Mouse (Mus musculus) hindbrain, postnatal 0 days (tissue): ENCODE data around the gene Xrcc3. TPM values are rescaled to one million over a fixed set of nuclear protein-coding genes. Genes with fewer than 3 reads are reported as not detected.

Experiments
- ATAC-seq: fragments of 200-750 bp; cut with Nextera tagmentation; 2 replicates; pipeline ENCODE4 v1.8.0; 2017; ENCODE audit warnings: mild to moderate bottlenecking, moderate TSS enrichment, moderate library complexity
- DNase-seq: peaks from one replicate; pipeline ENCODE4 v3.0.0-alpha.2; 2015; ENCODE audit warnings: low spot score
- H3K27ac ChIP-seq: fragments of 300-500 bp; sonication (generic); 2 replicates; pipeline ENCODE4 v1.5.1; 2014; ENCODE audit warnings: mild to moderate bottlenecking
- H3K27me3 ChIP-seq: fragments of 300-500 bp; sonication (generic); 2 replicates; pipeline ENCODE4 v1.6.1; 2014; ENCODE audit warnings: low read length, mixed read lengths; ENCODE audit not compliant: insufficient read depth
- H3K36me3 ChIP-seq: fragments of 300-500 bp; sonication (generic); 2 replicates; pipeline ENCODE4 v1.6.1; 2014; ENCODE audit warnings: low read length, mixed read lengths; ENCODE audit not compliant: insufficient read depth
- H3K4me1 ChIP-seq: fragments of 300-500 bp; sonication (generic); 2 replicates; pipeline ENCODE4 v1.6.1; 2014; ENCODE audit warnings: antibody characterized with exemption, low read length, mixed read lengths; ENCODE audit not compliant: insufficient read depth
- H3K4me2 ChIP-seq: fragments of 300-500 bp; sonication (generic); 2 replicates; pipeline ENCODE4 v1.6.1; 2014; ENCODE audit warnings: low read depth, mild to moderate bottlenecking, low read length, moderate library complexity, mixed read lengths
- H3K4me3 ChIP-seq: fragments of 300-500 bp; sonication (generic); 2 replicates; pipeline ENCODE4 v1.5.1; 2014; ENCODE audit warnings: low read length
- H3K9ac ChIP-seq: fragments of 300-500 bp; sonication (generic); replicated peaks from 2 replicates; pipeline ENCODE4 v1.6.1; 2014; ENCODE audit warnings: mild to moderate bottlenecking, low read length, moderate library complexity, mixed read lengths
- H3K9me3 ChIP-seq: fragments of 300-500 bp; sonication (generic); 2 replicates; pipeline ENCODE4 v1.6.1; 2016; ENCODE audit warnings: low read length, mixed read lengths
- CTCF ChIP-seq: IDR thresholded peaks from 2 replicates; pipeline ENCODE4 v1.5.1; 2016; ENCODE audit warnings: antibody characterized with exemption, control low read depth, low read depth
- WGBS: fragments of 180-500 bp; shearing (Covaris S2); extraction: QIAGEN DNeasy Blood & Tissue Kit; methylation state at CpG from one replicate; pipeline ENCODE4 v1.1.7; 2014; 5-methylcytosine and 5-hydroxymethylcytosine counted together
- polyA plus RNA-seq: library from polyadenylated mRNA; unstranded; fragments of >200 nt; fragmentation: Nextera tagmentation; extraction: Ambion mirVana; gene quantifications from 2 replicates; pipeline ENCODE4 v1.2.1, GENCODE M21; 2015
- total RNA-seq: library from RNA; depleted of rRNA; stranded (reverse); fragments of >200 nt; gene quantifications from 2 replicates; pipeline ENCODE4 v1.2.3, GENCODE M21; 2014

Xrcc3 gene
- total and polyA plus RNA-seq, 2 experiments from 2014 or later, result 2.7 to 16.8 TPM

DNA sequence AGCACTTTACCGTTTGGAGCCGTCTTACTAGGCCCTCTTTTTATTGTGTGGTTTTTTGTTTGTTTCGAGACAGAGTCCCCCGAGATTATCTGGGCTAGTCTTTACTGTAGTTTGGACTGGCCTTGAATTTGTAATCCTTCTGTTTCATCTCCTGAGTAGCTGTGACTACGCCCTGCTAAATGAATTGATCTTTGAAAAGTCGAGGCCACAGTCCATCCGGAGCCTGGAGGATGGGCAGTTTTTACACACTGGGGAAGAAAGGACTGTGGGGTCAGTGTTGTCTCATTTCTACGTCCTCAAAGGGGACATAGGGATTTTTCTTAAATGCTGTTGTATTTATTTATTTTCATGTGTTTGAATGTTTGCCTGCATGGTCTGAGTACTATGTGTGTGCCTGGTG is 4.3 kb upstream of the Xrcc3 start:
- Histone ChIP-seq H3K27ac (no peak overlapping the region), H3K27me3 (no peaks in the 10 kb centered on the region), H3K4me3 (no peak overlapping the region), H3K9ac (no peak overlapping the region), H3K4me1 (peaks cover 12% of the 10 kb centered on the region), H3K4me2 (no peak overlapping the region), H3K9me3 (no peaks in the 10 kb centered on the region), H3K36me3 (no peaks in the 10 kb centered on the region)
- DNase-seq, result no peak
- no peak for ATAC-seq
- no peak for TF ChIP-seq CTCF
- WGBS, result 87% methylated on average over 8 of the region's 8 CpGs

DNA sequence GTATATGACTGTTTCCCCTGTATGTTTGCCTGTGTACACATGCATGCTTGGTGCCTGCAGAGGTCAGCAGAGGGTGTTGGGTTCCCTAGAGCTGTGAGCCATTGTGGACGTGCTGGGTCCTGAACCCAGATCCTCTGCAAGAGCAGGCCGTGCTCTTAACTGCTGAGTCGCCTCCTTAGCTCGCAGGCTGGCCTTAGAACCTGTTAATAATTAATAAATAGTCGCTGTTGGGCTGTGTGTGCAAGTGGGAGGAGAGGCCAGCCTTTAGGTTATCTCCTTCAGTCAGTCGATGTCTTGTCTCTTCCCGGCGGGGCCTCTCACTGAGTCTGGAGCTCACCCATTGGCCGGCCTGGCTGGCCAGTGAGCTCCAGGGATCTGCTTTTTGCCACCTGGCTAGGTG is 3.3 kb upstream of the Xrcc3 start:
- Histone ChIP-seq H3K4me3 (no peak overlapping the region), H3K9me3 (no peaks in the 10 kb centered on the region), H3K4me2 (peak overlapping the region; percentile 84; the same call in 1 of the 2 replicates), H3K4me1 (peaks cover 14% of the 10 kb centered on the region), H3K36me3 (no peaks in the 10 kb centered on the region), H3K27ac (no peak overlapping the region), H3K9ac (no peak overlapping the region), H3K27me3 (no peaks in the 10 kb centered on the region)
- WGBS, result 73% methylated on average over 9 of the region's 9 CpGs
- ATAC-seq (no peak), DNase-seq (no peak)
- TF ChIP-seq CTCF, result peak; percentile 25; the same call in 1 of the 2 replicates

DNA sequence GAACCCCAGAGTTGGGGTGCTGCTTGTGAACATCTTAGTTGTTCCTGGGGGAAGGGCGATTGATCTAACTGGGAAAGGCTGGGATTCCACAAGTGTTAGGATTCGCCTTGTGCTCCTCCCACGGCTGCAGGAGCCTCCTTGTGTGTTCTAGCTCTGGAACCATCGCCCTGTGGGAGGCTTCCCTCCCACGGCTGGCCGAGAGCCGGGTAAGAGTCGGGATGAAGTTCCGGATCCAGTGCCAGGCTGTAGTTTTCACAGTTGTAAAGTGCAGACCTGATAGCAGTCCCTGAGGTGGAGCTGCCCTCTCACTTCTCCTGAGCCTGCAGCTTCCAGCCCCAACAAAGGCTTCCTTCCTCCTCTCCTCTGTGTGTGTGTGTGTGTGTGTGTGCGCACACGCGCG is 2.9 kb upstream of the Xrcc3 start:
- TF ChIP-seq CTCF, result no peak
- 53% methylated on average over 13 of the region's 13 CpGs for WGBS
- H3K27ac ChIP-seq, result no peak overlapping the region; the same call in 1 of the 2 replicates
- H3K4me2 ChIP-seq, result peak overlapping the region; percentile 84; the same call in 1 of the 2 replicates
- no peaks in the 10 kb centered on the region for H3K9me3 ChIP-seq
- H3K9ac ChIP-seq, result no peak overlapping the region
- peaks cover 14% of the 10 kb centered on the region for H3K4me1 ChIP-seq
- H3K36me3 ChIP-seq, result no peaks in the 10 kb centered on the region
- H3K27me3 ChIP-seq, result no peaks in the 10 kb centered on the region
- H3K4me3 ChIP-seq, result no peak overlapping the region
- DNase-seq (no peak), ATAC-seq (no peak)

DNA sequence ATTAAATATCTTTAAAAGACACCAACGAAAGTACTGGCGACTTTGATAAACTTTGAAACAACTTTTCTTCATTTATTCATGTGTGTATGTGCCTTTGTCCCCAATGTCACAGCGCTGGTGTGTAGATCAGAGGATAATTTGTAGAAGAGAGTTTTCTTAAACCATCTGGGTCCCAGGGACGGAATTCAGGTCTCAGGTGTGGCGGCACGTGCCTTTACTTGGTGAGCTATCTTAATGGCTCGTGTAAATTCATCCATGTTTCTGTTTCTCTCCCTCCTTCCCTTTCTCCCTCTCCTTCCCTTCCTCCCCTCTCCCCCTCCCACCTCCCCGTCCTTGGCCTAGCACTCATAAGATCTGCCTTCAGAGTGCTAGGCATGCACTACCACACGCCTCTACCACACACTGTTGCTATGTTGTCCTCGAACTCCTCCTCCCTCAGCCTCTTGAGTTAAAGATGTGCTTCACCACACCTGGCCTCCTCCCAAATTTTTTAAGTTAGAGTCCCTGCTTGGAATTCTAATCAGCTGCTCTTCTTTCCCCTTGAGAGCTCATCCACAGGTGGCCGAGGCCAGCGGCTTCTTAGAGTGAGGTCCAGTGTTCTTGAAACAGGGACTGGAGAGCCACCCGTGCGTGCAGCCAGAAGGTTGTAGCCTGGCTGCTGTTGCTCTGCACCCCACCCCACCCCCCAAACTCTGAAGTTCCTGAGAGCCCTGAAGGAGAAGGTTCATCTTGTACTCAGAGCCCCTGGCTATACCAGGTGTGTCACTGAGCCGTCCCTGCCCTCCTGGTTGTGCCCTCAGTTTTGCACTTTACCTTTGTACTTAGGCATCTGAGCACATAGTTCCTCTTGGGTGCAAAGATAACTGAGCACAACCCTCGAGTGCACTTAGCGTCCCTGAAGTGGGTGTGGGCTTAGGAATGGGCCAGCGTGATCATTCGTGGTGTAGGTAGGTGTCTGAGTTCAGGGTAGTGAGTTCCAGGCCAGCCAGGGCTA is 1.4 kb upstream of the Xrcc3 start:
- H3K9ac ChIP-seq, result peak overlapping the region; percentile 75
- H3K4me1 ChIP-seq, result peaks cover 14% of the 10 kb centered on the region
- 26% methylated on average over 19 of the region's 19 CpGs for WGBS
- no peaks in the 10 kb centered on the region for H3K9me3 ChIP-seq
- no peaks in the 10 kb centered on the region for H3K36me3 ChIP-seq
- ATAC-seq (no peak), DNase-seq (peak; percentile 33)
- peak overlapping the region; percentile 84 for H3K4me2 ChIP-seq
- TF ChIP-seq CTCF, result no peak
- H3K27ac ChIP-seq, result peak overlapping the region; percentile 88
- H3K27me3 ChIP-seq, result no peaks in the 10 kb centered on the region
- H3K4me3 ChIP-seq, result peak overlapping the region; percentile 90

DNA sequence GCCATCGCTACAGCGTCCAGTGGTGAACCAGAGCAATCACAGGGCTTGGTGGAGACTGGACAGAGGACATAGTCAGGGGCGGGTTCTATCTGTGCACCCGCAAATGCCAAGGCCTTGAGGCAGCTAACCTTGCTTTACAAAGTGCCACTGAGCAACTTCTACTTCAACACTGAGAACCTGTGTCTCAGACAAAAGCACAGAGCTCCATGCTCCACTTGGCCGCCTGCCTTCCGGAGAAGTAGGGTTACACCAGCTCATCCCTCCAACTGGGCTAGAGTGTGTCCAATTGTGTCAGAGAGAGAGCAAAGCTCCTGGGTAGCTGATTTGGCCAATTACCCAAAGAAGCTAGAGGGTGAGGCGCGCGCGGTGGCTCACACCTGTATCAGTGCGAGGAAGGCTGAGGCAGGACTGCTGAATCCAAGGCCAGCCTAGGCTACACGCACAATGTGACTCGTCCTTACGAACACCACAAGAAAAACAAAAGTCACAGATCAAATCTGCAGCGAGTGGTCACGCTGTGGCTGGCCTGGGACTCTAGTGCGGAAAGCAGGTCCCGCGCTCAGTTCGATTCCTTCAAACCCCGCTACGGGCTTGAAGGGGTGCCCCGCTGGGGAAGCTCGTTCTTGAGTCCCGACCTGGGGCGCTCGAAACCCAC is 435 bp downstream of the Xrcc3 start:
- Histone ChIP-seq H3K4me3 (peak overlapping the region; percentile 90), H3K27ac (no peak overlapping the region; the same call in 1 of the 2 replicates), H3K4me1 (peaks cover 17% of the 10 kb centered on the region), H3K9ac (peak overlapping the region; percentile 48; the same call in 1 of the 2 replicates), H3K36me3 (peaks cover under 1% of the 10 kb centered on the region; the same call in 1 of the 2 replicates), H3K9me3 (no peaks in the 10 kb centered on the region), H3K4me2 (peak overlapping the region; percentile 78), H3K27me3 (no peaks in the 10 kb centered on the region)
- no peak for DNase-seq
- no peak for ATAC-seq
- WGBS, result 3% methylated on average over 27 of the region's 27 CpGs
- no peak for TF ChIP-seq CTCF

DNA sequence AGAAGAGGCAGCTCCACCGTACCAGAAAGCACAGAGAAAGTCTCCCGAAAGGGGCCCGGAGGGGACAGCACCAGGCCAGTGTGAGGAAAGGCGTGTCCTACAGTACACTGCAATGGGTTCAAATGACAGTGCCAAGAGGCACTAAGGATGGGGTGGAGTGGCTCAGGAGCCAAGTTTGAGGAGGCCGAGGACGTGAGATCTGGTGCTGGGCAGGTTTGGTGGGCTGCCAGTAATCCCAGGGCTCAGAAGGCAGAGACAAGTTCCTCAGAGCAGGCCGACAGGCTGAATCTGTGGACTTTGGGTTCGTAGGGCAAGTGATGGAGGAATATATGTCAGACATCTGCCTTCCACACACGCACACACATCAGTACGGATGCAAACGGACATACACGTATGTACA is 1.1 kb downstream of the Xrcc3 start:
- no peak overlapping the region for H3K4me3 ChIP-seq
- DNase-seq (no peak), ATAC-seq (no peak)
- peak overlapping the region; percentile 78 for H3K4me2 ChIP-seq
- peaks cover 7% of the 10 kb centered on the region; the same call in 1 of the 2 replicates for H3K36me3 ChIP-seq
- H3K27me3 ChIP-seq, result no peaks in the 10 kb centered on the region
- H3K4me1 ChIP-seq, result peaks cover 17% of the 10 kb centered on the region
- no peaks in the 10 kb centered on the region for H3K9me3 ChIP-seq
- WGBS, result 62% methylated on average over 12 of the region's 12 CpGs
- TF ChIP-seq CTCF, result no peak
- H3K9ac ChIP-seq, result no peak overlapping the region
- no peak overlapping the region for H3K27ac ChIP-seq
